Mouse (Mus musculus) embryonic facial prominence, embryonic 11.5 days (tissue): Measurements from ENCODE around the gene Mpi. TPM values are rescaled to one million over a fixed set of nuclear protein-coding genes. Genes with fewer than 3 reads are reported as not detected.

Experiments
- ATAC-seq: fragments of 200-750 bp; cut with Nextera tagmentation; replicated peaks from 2 replicates; pipeline ENCODE4 v1.8.0; 2017; ENCODE audit warnings: low read depth; ENCODE audit not compliant: insufficient number of reproducible peaks, low FRiP score, low TSS enrichment
- DNase-seq: peaks from one replicate; pipeline ENCODE4 v3.0.0-alpha.2; 2015; ENCODE audit warnings: low spot score
- H3K27ac ChIP-seq: fragments of 300-500 bp; sonication (generic); replicated peaks from 2 replicates; pipeline ENCODE4 v1.5.1; 2014; ENCODE audit warnings: mild to moderate bottlenecking, low read depth, low read length, control low read depth
- H3K27me3 ChIP-seq: fragments of 300-500 bp; sonication (generic); 2 replicates; pipeline ENCODE4 v1.6.1; 2014; ENCODE audit warnings: mild to moderate bottlenecking, low read length, moderate library complexity, mixed read lengths; ENCODE audit not compliant: control insufficient read depth, insufficient read depth
- H3K36me3 ChIP-seq: fragments of 300-500 bp; sonication (generic); replicated peaks from 2 replicates; pipeline ENCODE4 v1.6.1; 2014; ENCODE audit warnings: low read depth, mild to moderate bottlenecking, low read length, moderate library complexity, mixed read lengths; ENCODE audit not compliant: control insufficient read depth, insufficient read depth
- H3K4me1 ChIP-seq: fragments of 300-500 bp; sonication (generic); 2 replicates; pipeline ENCODE4 v1.6.1; 2014; ENCODE audit warnings: low read length, mixed read lengths; ENCODE audit not compliant: control insufficient read depth, insufficient read depth
- H3K4me2 ChIP-seq: fragments of 300-500 bp; sonication (generic); 2 replicates; pipeline ENCODE4 v1.6.1; 2014; ENCODE audit warnings: low read depth, mild to moderate bottlenecking, control low read depth, low read length, moderate library complexity
- H3K4me3 ChIP-seq: fragments of 300-500 bp; sonication (generic); 2 replicates; pipeline ENCODE4 v1.5.1; 2014; ENCODE audit warnings: low read depth, low read length, control low read depth
- H3K9ac ChIP-seq: fragments of 300-500 bp; sonication (generic); replicated peaks from 2 replicates; pipeline ENCODE4 v1.6.1; 2014; ENCODE audit warnings: mild to moderate bottlenecking, control low read depth, low read length
- H3K9me3 ChIP-seq: fragments of 300-500 bp; sonication (generic); replicated peaks from 2 replicates; pipeline ENCODE4 v1.6.1; 2016; ENCODE audit warnings: mild to moderate bottlenecking, low read length, inconsistent platforms, mixed read lengths; ENCODE audit not compliant: control insufficient read depth
- WGBS: fragments of 180-500 bp; shearing (Covaris S2); extraction: QIAGEN DNeasy Blood & Tissue Kit; methylation state at CpG from one replicate; pipeline ENCODE4 v1.1.7; 2014; 5-methylcytosine and 5-hydroxymethylcytosine counted together
- polyA plus RNA-seq: library from polyadenylated mRNA; unstranded; fragments of >200 nt; fragmentation: Nextera tagmentation; extraction: Ambion mirVana; gene quantifications from 2 replicates; pipeline ENCODE4 v1.2.1, GENCODE M21; 2014

Mpi gene
- polyA plus RNA-seq, 1 experiment from 2014 or later, result 41.5 TPM

GRCm38 (mm10) chr9:57502911-57503621 lies 49.5 kb downstream of the Mpi start:
- H3K9ac ChIP-seq, result no peak overlapping the region
- H3K27me3 ChIP-seq, result peaks cover 62% of the 10 kb centered on the region
- H3K4me1 ChIP-seq, result peaks cover 8% of the 10 kb centered on the region
- peak overlapping the region; percentile 39 for H3K4me3 ChIP-seq
- DNase-seq, result peak; percentile 11
- WGBS, result 2% methylated on average over 23 of the region's 23 CpGs
- 0 out of 2 replicates have a peak, but pooled peaks have one; percentile 3 for ATAC-seq
- H3K36me3 ChIP-seq, result no peaks in the 10 kb centered on the region
- no peaks in the 10 kb centered on the region for H3K9me3 ChIP-seq
- H3K4me2 ChIP-seq, result peak overlapping the region; percentile 89
- H3K27ac ChIP-seq, result no peak overlapping the region

GRCm38 (mm10) chr9:57501861-57502260 lies 50.7 kb downstream of the Mpi start:
- no peak for ATAC-seq
- no peak overlapping the region for H3K4me3 ChIP-seq
- peaks cover 8% of the 10 kb centered on the region for H3K4me1 ChIP-seq
- H3K9ac ChIP-seq, result no peak overlapping the region
- under 1% methylated on average over 20 of the region's 20 CpGs for WGBS
- DNase-seq, result peak; percentile 36
- peaks cover 62% of the 10 kb centered on the region for H3K27me3 ChIP-seq
- H3K9me3 ChIP-seq, result no peaks in the 10 kb centered on the region
- no peaks in the 10 kb centered on the region for H3K36me3 ChIP-seq
- no peak overlapping the region for H3K4me2 ChIP-seq
- no peak overlapping the region for H3K27ac ChIP-seq

- H3K9me3 ChIP-seq, result no peaks in the 10 kb centered on the region
- no peak overlapping the region; the same call in 1 of the 2 replicates for H3K4me2 ChIP-seq
- H3K9ac ChIP-seq, result no peak overlapping the region
- 6% methylated on average over 13 of the region's 13 CpGs for WGBS
- no peak overlapping the region for H3K4me3 ChIP-seq
- H3K36me3 ChIP-seq, result no peaks in the 10 kb centered on the region
- ATAC-seq (no peak), DNase-seq (no peak)
- H3K27me3 ChIP-seq, result peaks cover 62% of the 10 kb centered on the region
- no peak overlapping the region for H3K27ac ChIP-seq
- peaks cover 8% of the 10 kb centered on the region for H3K4me1 ChIP-seq
These were observed 51.1 kb downstream of the Mpi start for GRCm38 (mm10) chr9:57501452-57501851.

- no peak for ATAC-seq
- Histone ChIP-seq H3K4me2 (no peak overlapping the region), H3K36me3 (no peaks in the 10 kb centered on the region), H3K9me3 (no peaks in the 10 kb centered on the region), H3K4me3 (no peak overlapping the region), H3K9ac (no peak overlapping the region), H3K4me1 (peaks cover 4% of the 10 kb centered on the region; the same call in 1 of the 2 replicates), H3K27me3 (peaks cover 35% of the 10 kb centered on the region), H3K27ac (no peak overlapping the region)
- 48% methylated on average over 7 of the region's 7 CpGs for WGBS
- no peak for DNase-seq
These were observed 54.0 kb downstream of the Mpi start for GRCm38 (mm10) chr9:57498536-57498935.

- no peak overlapping the region for H3K27ac ChIP-seq
- H3K4me2 ChIP-seq, result no peak overlapping the region
- 72% methylated on average over 5 of the region's 5 CpGs for WGBS
- peaks cover 22% of the 10 kb centered on the region for H3K27me3 ChIP-seq
- no peaks in the 10 kb centered on the region for H3K9me3 ChIP-seq
- no peak overlapping the region for H3K4me3 ChIP-seq
- peaks cover 2% of the 10 kb centered on the region; the same call in 1 of the 2 replicates for H3K4me1 ChIP-seq
- DNase-seq, result no peak
- H3K9ac ChIP-seq, result no peak overlapping the region
- ATAC-seq, result no peak
- H3K36me3 ChIP-seq, result no peaks in the 10 kb centered on the region
These were observed 55.3 kb downstream of the Mpi start for GRCm38 (mm10) chr9:57497236-57497635.

- DNase-seq (no peak), ATAC-seq (no peak)
- no peak overlapping the region for H3K27ac ChIP-seq
- no peak overlapping the region for H3K4me3 ChIP-seq
- no peaks in the 10 kb centered on the region for H3K4me1 ChIP-seq
- no peaks in the 10 kb centered on the region for H3K9me3 ChIP-seq
- no peak overlapping the region for H3K9ac ChIP-seq
- no peaks in the 10 kb centered on the region for H3K36me3 ChIP-seq
- H3K27me3 ChIP-seq, result no peaks in the 10 kb centered on the region
- no peak overlapping the region for H3K4me2 ChIP-seq
These were observed 57.6 kb downstream of the Mpi start for GRCm38 (mm10) chr9:57494970-57495369.

Other genes starting within 250 kb of the Mpi start
- 17.9 and 19.9 TPM in 2 replicates for gene Ppcdc, start 112.6 kb downstream of the Mpi start, polyA plus RNA-seq
- gene Scamp5, start 84.7 kb downstream of the Mpi start, polyA plus RNA-seq, result 6.9 and 7.4 TPM in 2 replicates
- gene Rpp25, start 48.7 kb downstream of the Mpi start, polyA plus RNA-seq, result 0.91 and 2.1 TPM in 2 replicates
- 585 and 615 TPM in 2 replicates for gene Cox5a, start 31.5 kb downstream of the Mpi start, polyA plus RNA-seq
- 15.3 and 15.8 TPM in 2 replicates for gene Fam219b, start 15.2 kb downstream of the Mpi start, polyA plus RNA-seq
- gene Scamp2, start 8.2 kb upstream of the Mpi start, polyA plus RNA-seq, result 49.9 and 50.2 TPM in 2 replicates
- gene Ulk3, start 36.7 kb upstream of the Mpi start, polyA plus RNA-seq, result 5.2 and 6.1 TPM in 2 replicates
- gene Cplx3, start 53.5 kb upstream of the Mpi start, polyA plus RNA-seq, result 0.81 and 1.3 TPM in 2 replicates
- not detected in 2 replicates for gene Lman1l, start 68.0 kb upstream of the Mpi start, polyA plus RNA-seq
- gene Csk, start 100.9 kb upstream of the Mpi start, polyA plus RNA-seq, result 30.7 and 31.4 TPM in 2 replicates
- not detected in 2 replicates for gene Cyp1a2, start 130.9 kb upstream of the Mpi start, polyA plus RNA-seq
- not detected in 2 replicates for gene Cyp1a1, start 135.2 kb upstream of the Mpi start, polyA plus RNA-seq
- 28.1 and 29.1 TPM in 2 replicates for gene Edc3, start 155.8 kb upstream of the Mpi start, polyA plus RNA-seq
- gene Clk3, start 213.1 kb upstream of the Mpi start, polyA plus RNA-seq, result 70.0 and 79.3 TPM in 2 replicates